Mouse (Mus musculus) E14TG2a.4 (cell line): ENCODE measurements around the gene Nmrk1.
"Not testable (repeated sequence)": the region's sequence is repeated elsewhere in the genome, so short reads cannot be mapped to it uniquely, and the experiment has no call there.

Source experiments
- H3K27me3 ChIP-seq: 2 replicates; pipeline ENCODE4 v1.6.1; 2014; ENCODE audit warnings: low read length, control low read depth; ENCODE audit not compliant: insufficient read depth
- H3K36me3 ChIP-seq: 2 replicates; pipeline ENCODE4 v1.6.1; 2014; ENCODE audit warnings: low read length, control low read depth; ENCODE audit not compliant: insufficient read depth
- H3K4me1 ChIP-seq: replicated peaks from 2 replicates; pipeline ENCODE4 v1.6.1; 2014; ENCODE audit warnings: low read depth, low read length, control low read depth
- H3K4me3 ChIP-seq: replicated peaks from 2 replicates; pipeline ENCODE4 v1.5.1; 2014; ENCODE audit warnings: mild to moderate bottlenecking, low read length
- H3K9me3 ChIP-seq: 2 replicates; pipeline ENCODE4 v1.6.1; 2014; ENCODE audit warnings: low read length, control low read depth
- CTCF ChIP-seq: conservative IDR thresholded peaks from 2 replicates; pipeline ENCODE4 v1.5.1; 2014; ENCODE audit warnings: low read length
- NANOG ChIP-seq: IDR thresholded peaks from 2 replicates; pipeline ENCODE4 v1.6.1; 2014; ENCODE audit warnings: borderline replicate concordance, low read length, mixed read lengths
- POU5F1 ChIP-seq: IDR thresholded peaks from 2 replicates; pipeline ENCODE4 v1.6.1; 2014; ENCODE audit warnings: low read length, borderline replicate concordance

The Nmrk1 gene

GRCm38 (mm10) chr19:18631644-18632219 is at the start of gene Nmrk1, which contains the start of gene Ostf1:
Gene Nmrk1 (plus strand): TSS chr19:18631950.
Gene Ostf1 (minus strand): TSS chr19:18631823.
- no peaks in the 10 kb centered on the region for H3K9me3 ChIP-seq
- peaks cover 45% of the 10 kb centered on the region for H3K4me1 ChIP-seq
- H3K36me3 ChIP-seq: no peaks in the 10 kb centered on the region
- no peak for TF ChIP-seq CTCF
- no peak for TF ChIP-seq POU5F1
- no peak for TF ChIP-seq NANOG
- H3K4me3 ChIP-seq: peak within 1 kb of the TSS; percentile 96
- no peaks in the 10 kb centered on the region for H3K27me3 ChIP-seq

GRCm38 (mm10) chr19:18582226-18582625 is 49.5 kb upstream of the Nmrk1 start:
- H3K4me3 ChIP-seq: no peak overlapping the region
- H3K9me3 ChIP-seq: no peaks in the 10 kb centered on the region
- TF ChIP-seq POU5F1 (no peak), NANOG (no peak), CTCF (no peak)
- H3K27me3 ChIP-seq: no peaks in the 10 kb centered on the region
- peaks cover 4% of the 10 kb centered on the region; the same call in 1 of the 2 replicates for H3K36me3 ChIP-seq
- H3K4me1 ChIP-seq: peaks cover 8% of the 10 kb centered on the region

- Histone ChIP-seq H3K27me3 (no peaks in the 10 kb centered on the region), H3K4me1 (peaks cover 8% of the 10 kb centered on the region), H3K9me3 (no peaks in the 10 kb centered on the region), H3K4me3 (no peak overlapping the region), H3K36me3 (peaks cover 4% of the 10 kb centered on the region; the same call in 1 of the 2 replicates)
- TF ChIP-seq CTCF: no peak
- no peak for TF ChIP-seq POU5F1
- TF ChIP-seq NANOG: no peak
These were observed 48.9 kb upstream of the Nmrk1 start for GRCm38 (mm10) chr19:18582887-18583286.

GRCm38 (mm10) chr19:18583706-18584105 is 48.0 kb upstream of the Nmrk1 start:
- Histone ChIP-seq H3K9me3 (no peaks in the 10 kb centered on the region), H3K4me1 (peaks cover under 1% of the 10 kb centered on the region; the same call in 1 of the 2 replicates), H3K4me3 (no peak overlapping the region), H3K27me3 (no peaks in the 10 kb centered on the region), H3K36me3 (peaks cover 4% of the 10 kb centered on the region; the same call in 1 of the 2 replicates)
- TF ChIP-seq CTCF: no peak
- no peak for TF ChIP-seq POU5F1
- TF ChIP-seq NANOG: no peak

GRCm38 (mm10) chr19:18584621-18585020 is 47.1 kb upstream of the Nmrk1 start:
- no peaks in the 10 kb centered on the region for H3K27me3 ChIP-seq
- H3K4me3 ChIP-seq: no peak overlapping the region
- no peaks in the 10 kb centered on the region for H3K9me3 ChIP-seq
- H3K36me3 ChIP-seq: peaks cover 8% of the 10 kb centered on the region; the same call in 1 of the 2 replicates
- TF ChIP-seq NANOG (no peak), CTCF (no peak), POU5F1 (no peak)
- peaks cover 5% of the 10 kb centered on the region; the same call in 1 of the 2 replicates for H3K4me1 ChIP-seq

GRCm38 (mm10) chr19:18587118-18587517 is 44.6 kb upstream of the Nmrk1 start:
- TF ChIP-seq POU5F1: no peak
- no peak for TF ChIP-seq NANOG
- no peak for TF ChIP-seq CTCF
- Histone ChIP-seq H3K36me3 (peaks cover 8% of the 10 kb centered on the region; the same call in 1 of the 2 replicates), H3K9me3 (no peaks in the 10 kb centered on the region), H3K27me3 (no peaks in the 10 kb centered on the region), H3K4me1 (peaks cover 25% of the 10 kb centered on the region), H3K4me3 (no peak overlapping the region)

GRCm38 (mm10) chr19:18588243-18588642 is 43.5 kb upstream of the Nmrk1 start:
- H3K9me3 ChIP-seq: no peaks in the 10 kb centered on the region
- H3K4me1 ChIP-seq: peaks cover 27% of the 10 kb centered on the region
- H3K4me3 ChIP-seq: no peak overlapping the region
- H3K36me3 ChIP-seq: peaks cover 8% of the 10 kb centered on the region; the same call in 1 of the 2 replicates
- no peaks in the 10 kb centered on the region for H3K27me3 ChIP-seq
- no peak for TF ChIP-seq POU5F1
- TF ChIP-seq NANOG: no peak
- peak; percentile 65 for TF ChIP-seq CTCF

- H3K4me3 ChIP-seq, H3K36me3 ChIP-seq, H3K27me3 ChIP-seq, H3K9me3 ChIP-seq: not testable (repeated sequence)
- peaks cover 27% of the 10 kb centered on the region for H3K4me1 ChIP-seq
These were observed 42.9 kb upstream of the Nmrk1 start for GRCm38 (mm10) chr19:18588801-18589200.

GRCm38 (mm10) chr19:18589276-18589675 is 42.5 kb upstream of the Nmrk1 start:
- no peak for TF ChIP-seq NANOG
- no peak for TF ChIP-seq POU5F1
- no peak for TF ChIP-seq CTCF
- peaks cover 8% of the 10 kb centered on the region; the same call in 1 of the 2 replicates for H3K36me3 ChIP-seq
- no peak overlapping the region for H3K4me3 ChIP-seq
- no peaks in the 10 kb centered on the region for H3K9me3 ChIP-seq
- H3K4me1 ChIP-seq: peaks cover 27% of the 10 kb centered on the region
- no peaks in the 10 kb centered on the region for H3K27me3 ChIP-seq
